ENCODE assay signal across 19 mouse cellular contexts in the genomic region with DNA sequence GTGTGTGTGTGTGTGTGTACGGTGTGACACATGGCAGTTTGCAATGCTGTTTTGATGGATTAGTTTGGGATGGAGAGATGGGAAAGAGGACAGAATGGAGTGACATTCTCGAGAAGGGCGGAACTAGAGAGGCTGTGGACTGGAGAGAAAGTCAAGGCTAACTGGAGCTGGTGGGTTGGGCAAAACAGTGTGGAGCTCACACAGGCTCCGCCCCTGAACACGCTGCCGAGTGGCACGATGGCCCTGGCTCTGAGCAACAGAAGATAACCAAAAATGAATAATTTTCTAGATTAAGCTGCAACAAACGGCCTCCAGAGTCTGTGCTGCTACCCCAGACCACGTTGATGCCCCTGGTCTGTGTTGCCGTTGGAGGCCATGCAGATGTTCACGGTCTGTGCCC.
"Had no signal": no experiment of that assay in that cellular context is flagged by ENCODE, and none has a peak within 500 bp of the region (broad histone marks: within the 10 kb centered on the region; RNA-seq: fewer than 3 reads in every experiment).

No protein-coding gene starts in this region.

- H3K4me3 ChIP-seq: kidney, embryonic 15.5 days; limb, embryonic 12.5 days; limb, embryonic 15.5 days; midbrain, embryonic 13.5 days had no signal

- ATAC-seq: liver, postnatal 0 days; lung, postnatal 0 days; midbrain, embryonic 13.5 days had no signal

- H3K9ac ChIP-seq: kidney, embryonic 15.5 days; limb, embryonic 12.5 days; limb, embryonic 15.5 days; liver, embryonic 14.5 days; liver, postnatal 0 days; lung, embryonic 14.5 days; midbrain, embryonic 13.5 days had no signal

- H3K4me1 ChIP-seq: kidney, embryonic 15.5 days; limb, embryonic 12.5 days; limb, embryonic 15.5 days; midbrain, embryonic 13.5 days had no signal

- H3K4me2 ChIP-seq: kidney, embryonic 15.5 days; limb, embryonic 12.5 days; limb, embryonic 15.5 days; liver, embryonic 11.5 days; lung, embryonic 14.5 days; midbrain, embryonic 13.5 days had no signal

- H3K27me3 ChIP-seq: kidney, embryonic 15.5 days; limb, embryonic 15.5 days; midbrain, embryonic 13.5 days had no signal

- DNase-seq: kidney, adult 8-10 months; kidney, postnatal 10 days; kidney, postnatal 36 days; left cerebral cortex, postnatal 4 days; liver, postnatal 0 days; lung, embryonic 14.5 days; lung, postnatal 36 days; right cerebral cortex, adult 18-20 months; right cerebral cortex, postnatal 14 days; right cerebral cortex, postnatal 4 days; thymus, adult 18-20 months; thymus, postnatal 36 days had no signal

- H3K36me3 ChIP-seq: kidney, embryonic 15.5 days; limb, embryonic 12.5 days; limb, embryonic 15.5 days; midbrain, embryonic 13.5 days had no signal

- H3K9me3 ChIP-seq: kidney, embryonic 15.5 days; limb, embryonic 12.5 days; limb, embryonic 15.5 days; midbrain, embryonic 13.5 days had no signal

- H3K27ac ChIP-seq: kidney, embryonic 15.5 days; limb, embryonic 12.5 days; limb, embryonic 15.5 days; liver, embryonic 14.5 days; midbrain, embryonic 13.5 days had no signal
